Mouse (Mus musculus): ENCODE results near the gene Twsg1. TPM values are rescaled to one million over a fixed set of nuclear protein-coding genes. Genes with fewer than 3 reads are reported as not detected.
A peak's percentile ranks its signal among the peaks of the same experiment; 100 is the strongest.

The Twsg1 gene
- total RNA-seq, 2 experiments from 2014 or later, result 10.9 to 13.8 TPM

- ATAC-seq (replicated peaks; ENCODE audit: low FRiP score, poor library complexity, severe bottlenecking), result no peak
These were observed 11.4 kb downstream of the Twsg1 start for GRCm38 (mm10) chr17:65939461-65940192.

GRCm38 (mm10) chr17:65937671-65938070 is 13.4 kb downstream of the Twsg1 start:
- no peak for ATAC-seq (replicated peaks; ENCODE audit: low FRiP score, poor library complexity, severe bottlenecking)

- ATAC-seq (replicated peaks; ENCODE audit: low FRiP score, poor library complexity, severe bottlenecking), result 0 out of 2 replicates have a peak, but pooled peaks have one; percentile 46
These were observed 17.3 kb downstream of the Twsg1 start for GRCm38 (mm10) chr17:65933741-65934140.

- no peak for ATAC-seq (replicated peaks; ENCODE audit: low FRiP score, poor library complexity, severe bottlenecking)
These were observed 19.5 kb downstream of the Twsg1 start for GRCm38 (mm10) chr17:65931525-65931924.

GRCm38 (mm10) chr17:65930960-65931359 is 20.1 kb downstream of the Twsg1 start:
- ATAC-seq (replicated peaks; ENCODE audit: low FRiP score, poor library complexity, severe bottlenecking), result no peak

- ATAC-seq (replicated peaks; ENCODE audit: low FRiP score, poor library complexity, severe bottlenecking), result no peak
These were observed 20.7 kb downstream of the Twsg1 start for GRCm38 (mm10) chr17:65930158-65930826.

GRCm38 (mm10) chr17:65929319-65929978 is 21.6 kb downstream of the Twsg1 start:
- no peak for ATAC-seq (replicated peaks; ENCODE audit: low FRiP score, poor library complexity, severe bottlenecking)

- no peak for ATAC-seq (replicated peaks; ENCODE audit: low FRiP score, poor library complexity, severe bottlenecking)
These were observed 23.9 kb downstream of the Twsg1 start for GRCm38 (mm10) chr17:65927077-65927476.

GRCm38 (mm10) chr17:65924218-65924617 is 26.8 kb downstream of the Twsg1 start:
- ATAC-seq (replicated peaks; ENCODE audit: low FRiP score, poor library complexity, severe bottlenecking), result no peak

GRCm38 (mm10) chr17:65921975-65922374 is 29.1 kb downstream of the Twsg1 start:
- no peak for ATAC-seq (replicated peaks; ENCODE audit: low FRiP score, poor library complexity, severe bottlenecking)

- ATAC-seq (replicated peaks; ENCODE audit: low FRiP score, poor library complexity, severe bottlenecking), result peak; percentile 77; the same call in 1 of the 2 replicates
These were observed 31.8 kb downstream of the Twsg1 start for GRCm38 (mm10) chr17:65919235-65919634.

GRCm38 (mm10) chr17:65916135-65916668 is 34.8 kb downstream of the Twsg1 start:
- ATAC-seq (replicated peaks; ENCODE audit: low FRiP score, poor library complexity, severe bottlenecking), result no peak

GRCm38 (mm10) chr17:65914083-65914482 is 36.9 kb downstream of the Twsg1 start:
- no peak for ATAC-seq (replicated peaks; ENCODE audit: low FRiP score, poor library complexity, severe bottlenecking)

GRCm38 (mm10) chr17:65912202-65912601 is 38.8 kb downstream of the Twsg1 start:
- no peak for ATAC-seq (replicated peaks; ENCODE audit: low FRiP score, poor library complexity, severe bottlenecking)

GRCm38 (mm10) chr17:65911285-65912069 is 39.5 kb downstream of the Twsg1 start:
- no peak for ATAC-seq (replicated peaks; ENCODE audit: low FRiP score, poor library complexity, severe bottlenecking)

GRCm38 (mm10) chr17:65908270-65908669 is 42.8 kb downstream of the Twsg1 start:
- no peak for ATAC-seq (replicated peaks; ENCODE audit: low FRiP score, poor library complexity, severe bottlenecking)

- no peak for ATAC-seq (replicated peaks; ENCODE audit: low FRiP score, poor library complexity, severe bottlenecking)
These were observed 44.1 kb downstream of the Twsg1 start for GRCm38 (mm10) chr17:65906895-65907401.

GRCm38 (mm10) chr17:65906313-65906894 is 44.6 kb downstream of the Twsg1 start:
- no peak for ATAC-seq (replicated peaks; ENCODE audit: low FRiP score, poor library complexity, severe bottlenecking)

GRCm38 (mm10) chr17:65905241-65905640 is 45.8 kb downstream of the Twsg1 start:
- no peak for ATAC-seq (replicated peaks; ENCODE audit: low FRiP score, poor library complexity, severe bottlenecking)
